Mouse (Mus musculus) neural tube, embryonic 13.5 days (tissue): ENCODE measurements around the gene Tctn1. TPM values are rescaled to one million over a fixed set of nuclear protein-coding genes. Genes with fewer than 3 reads are reported as not detected.

Source experiments
- ATAC-seq: fragments of 200-750 bp; cut with Nextera tagmentation; 2 replicates; pipeline ENCODE4 v1.8.0; 2017; ENCODE audit warnings: low read depth, mild to moderate bottlenecking, moderate TSS enrichment, moderate library complexity
- H3K27ac ChIP-seq: fragments of 300-500 bp; sonication (generic); replicated peaks from 2 replicates; pipeline ENCODE4 v1.5.1; 2015; ENCODE audit warnings: moderate library complexity, mild to moderate bottlenecking, inconsistent platforms
- H3K27me3 ChIP-seq: fragments of 300-500 bp; sonication (generic); 2 replicates; pipeline ENCODE4 v1.6.1; 2015; ENCODE audit warnings: mild to moderate bottlenecking, inconsistent platforms
- H3K36me3 ChIP-seq: fragments of 300-500 bp; sonication (generic); 2 replicates; pipeline ENCODE4 v1.6.1; 2015; ENCODE audit warnings: mild to moderate bottlenecking, inconsistent platforms
- H3K4me1 ChIP-seq: fragments of 300-500 bp; sonication (generic); replicated peaks from 2 replicates; pipeline ENCODE4 v1.6.1; 2015; ENCODE audit warnings: inconsistent platforms
- H3K4me2 ChIP-seq: fragments of 300-500 bp; sonication (generic); 2 replicates; pipeline ENCODE4 v1.6.1; 2015; ENCODE audit warnings: inconsistent platforms, mild to moderate bottlenecking, moderate library complexity
- H3K4me3 ChIP-seq: fragments of 300-500 bp; sonication (generic); 2 replicates; pipeline ENCODE4 v1.5.1; 2015; ENCODE audit warnings: mild to moderate bottlenecking, inconsistent platforms
- H3K9ac ChIP-seq: fragments of 300-500 bp; sonication (generic); 2 replicates; pipeline ENCODE4 v1.6.1; 2015; ENCODE audit warnings: moderate library complexity, mild to moderate bottlenecking, inconsistent platforms
- H3K9me3 ChIP-seq: fragments of 300-500 bp; sonication (generic); 2 replicates; pipeline ENCODE4 v1.6.1; 2016; ENCODE audit warnings: inconsistent platforms
- WGBS: fragments of 180-500 bp; shearing (Covaris S2); methylation state at CpG from one replicate; pipeline ENCODE4 v1.1.7; 2015; 5-methylcytosine and 5-hydroxymethylcytosine counted together
- polyA plus RNA-seq: library from polyadenylated mRNA; unstranded; fragments of >200 nt; fragmentation: Nextera tagmentation; extraction: Ambion mirVana; gene quantifications from 2 replicates; pipeline ENCODE4 v1.2.1, GENCODE M21; 2015

The Tctn1 gene
- polyA plus RNA-seq, 1 experiment from 2014 or later = 4.8 TPM

GRCm38 (mm10) chr5:122209591-122210368 is 54.5 kb downstream of the Tctn1 start:
- Histone ChIP-seq H3K27ac (no peak overlapping the region), H3K4me1 (peaks cover 15% of the 10 kb centered on the region), H3K9me3 (no peaks in the 10 kb centered on the region), H3K4me3 (peak overlapping the region; percentile 21), H3K36me3 (no peaks in the 10 kb centered on the region), H3K4me2 (peak overlapping the region; percentile 50), H3K9ac (peak overlapping the region; percentile 45), H3K27me3 (no peaks in the 10 kb centered on the region)
- ATAC-seq = no peak
- 4% methylated on average over 18 of the region's 21 CpGs for WGBS

DNA sequence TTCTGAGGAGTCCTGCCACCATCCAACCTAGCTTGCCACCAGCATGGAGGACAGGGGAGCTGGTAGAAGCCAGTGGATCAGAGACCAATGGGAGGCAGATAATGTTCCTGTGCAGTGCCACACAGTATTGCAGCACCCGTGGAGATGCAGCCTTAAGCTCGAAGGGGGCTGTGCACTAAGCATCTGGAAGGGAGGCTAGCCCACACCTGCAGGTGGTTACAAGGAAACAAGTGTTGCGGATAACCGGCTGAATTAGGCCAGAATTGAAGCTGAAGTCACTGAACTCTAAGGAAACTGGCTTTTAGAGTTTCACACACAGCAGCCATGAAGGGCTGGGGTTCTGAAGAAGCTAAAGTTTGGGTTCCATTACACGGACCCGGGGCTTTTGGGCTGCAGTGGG is 55.4 kb downstream of the Tctn1 start:
- Histone ChIP-seq H3K4me1 (peaks cover 15% of the 10 kb centered on the region), H3K36me3 (no peaks in the 10 kb centered on the region), H3K9ac (0 out of 2 replicates have a peak overlapping the region, but pooled peaks have one; percentile 8), H3K4me2 (no peak overlapping the region; the same call in 1 of the 2 replicates), H3K27ac (no peak overlapping the region), H3K27me3 (no peaks in the 10 kb centered on the region), H3K4me3 (no peak overlapping the region), H3K9me3 (no peaks in the 10 kb centered on the region)
- no peak for ATAC-seq
- 59% methylated on average over 6 of the region's 6 CpGs for WGBS

DNA sequence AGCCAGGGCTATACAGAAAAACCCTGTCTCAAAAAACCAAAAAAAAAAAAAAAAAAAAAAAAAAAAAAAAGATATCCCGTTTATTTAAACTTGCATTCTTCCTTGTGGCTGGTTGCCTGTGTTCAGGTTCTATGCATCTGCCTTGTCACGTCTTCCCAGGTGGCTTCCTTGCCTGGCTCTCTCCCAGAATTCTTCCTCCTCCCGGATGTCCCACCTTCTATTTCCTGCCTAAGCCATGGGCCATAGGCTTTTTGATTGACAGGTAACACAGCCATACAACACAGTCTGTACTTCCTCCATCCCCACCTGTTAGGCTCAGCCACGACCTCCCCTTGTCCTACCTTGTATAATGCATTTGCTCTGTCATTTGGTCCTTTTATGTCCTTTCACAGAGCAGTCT is 57.8 kb downstream of the Tctn1 start, which contains the start of gene Hvcn1:
Hvcn1 (plus strand) TSS at position 330 of the 400 bp plus-strand sequence.
- Histone ChIP-seq H3K36me3 (no peaks in the 10 kb centered on the region), H3K4me3 (no peak within 1 kb of the TSS), H3K4me1 (peaks cover 15% of the 10 kb centered on the region), H3K27me3 (no peaks in the 10 kb centered on the region), H3K9ac (no peak within 1 kb of the TSS), H3K4me2 (no peak within 1 kb of the TSS), H3K9me3 (no peaks in the 10 kb centered on the region), H3K27ac (no peak within 1 kb of the TSS)
- WGBS = 82% methylated on average over 4 of the region's 4 CpGs
- ATAC-seq = no peak

GRCm38 (mm10) chr5:122204180-122204579 is 60.1 kb downstream of the Tctn1 start:
- peaks cover 3% of the 10 kb centered on the region for H3K4me1 ChIP-seq
- H3K9me3 ChIP-seq = no peaks in the 10 kb centered on the region; the same call in 1 of the 2 replicates
- no peak overlapping the region for H3K27ac ChIP-seq
- no peaks in the 10 kb centered on the region for H3K27me3 ChIP-seq
- no peak overlapping the region for H3K9ac ChIP-seq
- no peak overlapping the region for H3K4me2 ChIP-seq
- no peaks in the 10 kb centered on the region for H3K36me3 ChIP-seq
- no peak for ATAC-seq
- whole genome bisulfite sequencing = 71% methylated on average over 2 of the region's 2 CpGs
- H3K4me3 ChIP-seq = no peak overlapping the region

GRCm38 (mm10) chr5:122201904-122202303 is 62.4 kb downstream of the Tctn1 start:
- 89% methylated on average over 6 of the region's 6 CpGs for WGBS
- Histone ChIP-seq H3K27ac (no peak overlapping the region), H3K4me3 (no peak overlapping the region), H3K9me3 (no peaks in the 10 kb centered on the region; the same call in 1 of the 2 replicates), H3K4me2 (no peak overlapping the region), H3K9ac (no peak overlapping the region), H3K36me3 (no peaks in the 10 kb centered on the region), H3K4me1 (no peaks in the 10 kb centered on the region), H3K27me3 (no peaks in the 10 kb centered on the region)
- no peak for ATAC-seq

DNA sequence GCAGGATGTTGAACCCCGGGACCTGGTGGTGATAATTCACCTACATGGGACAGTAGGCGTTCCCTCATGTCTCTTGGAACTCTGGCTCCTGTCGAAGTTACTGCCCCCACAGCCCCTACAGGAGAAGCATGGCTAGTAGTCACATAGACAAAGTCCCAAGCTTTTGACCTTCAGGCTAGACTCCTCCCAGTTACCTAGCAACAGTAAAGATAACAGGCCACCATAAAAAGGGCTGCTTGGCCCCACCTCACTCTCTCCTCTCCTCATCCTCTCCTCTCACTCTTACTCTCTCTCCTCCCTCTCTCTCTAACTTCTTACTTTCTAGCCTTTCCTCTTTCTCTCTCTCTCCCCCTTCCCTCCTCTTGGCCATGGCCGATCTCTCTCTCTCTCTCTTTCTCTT is 63.4 kb downstream of the Tctn1 start:
- 96% methylated on average over 4 of the region's 4 CpGs for WGBS
- Histone ChIP-seq H3K9ac (no peak overlapping the region), H3K4me2 (no peak overlapping the region), H3K9me3 (no peaks in the 10 kb centered on the region; the same call in 1 of the 2 replicates), H3K27ac (no peak overlapping the region), H3K4me3 (no peak overlapping the region), H3K27me3 (no peaks in the 10 kb centered on the region), H3K36me3 (no peaks in the 10 kb centered on the region), H3K4me1 (no peaks in the 10 kb centered on the region)
- ATAC-seq = no peak

DNA sequence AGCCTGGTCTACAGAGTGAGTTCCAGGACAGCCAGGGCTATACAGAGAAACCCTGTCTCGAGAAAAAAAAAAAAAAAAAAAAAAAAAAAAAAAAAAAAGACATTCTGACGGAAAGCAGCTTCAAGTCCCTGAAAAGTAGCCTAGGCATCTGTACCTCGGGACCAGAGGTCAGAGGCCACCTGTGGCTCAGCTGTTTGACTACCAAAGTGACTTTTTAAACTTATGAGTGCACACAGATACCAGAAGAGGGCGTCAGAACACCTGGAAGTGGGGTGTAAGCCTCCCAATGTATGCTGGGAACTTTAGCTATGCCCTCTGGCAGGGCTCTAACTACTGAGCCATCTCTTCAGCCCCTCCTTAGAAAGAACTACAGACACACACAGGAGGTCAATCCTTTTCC is 71.9 kb downstream of the Tctn1 start:
- 69% methylated on average over 4 of the region's 4 CpGs for WGBS
- Histone ChIP-seq H3K36me3 (no peaks in the 10 kb centered on the region), H3K4me1 (no peaks in the 10 kb centered on the region), H3K4me3 (no peak overlapping the region), H3K27me3 (no peaks in the 10 kb centered on the region), H3K9me3 (no peaks in the 10 kb centered on the region), H3K9ac (no peak overlapping the region), H3K27ac (no peak overlapping the region), H3K4me2 (no peak overlapping the region)
- ATAC-seq = no peak

- no peak overlapping the region for H3K9ac ChIP-seq
- no peak overlapping the region for H3K27ac ChIP-seq
- no peaks in the 10 kb centered on the region for H3K36me3 ChIP-seq
- H3K27me3 ChIP-seq = no peaks in the 10 kb centered on the region
- H3K4me1 ChIP-seq = no peaks in the 10 kb centered on the region
- no peaks in the 10 kb centered on the region for H3K9me3 ChIP-seq
- no peak overlapping the region for H3K4me3 ChIP-seq
- WGBS = 65% methylated on average over 12 of the region's 12 CpGs
- ATAC-seq = no peak
- no peak overlapping the region for H3K4me2 ChIP-seq
These were observed 72.8 kb downstream of the Tctn1 start for GRCm38 (mm10) chr5:122191269-122192063.

GRCm38 (mm10) chr5:122190465-122190864 is 73.8 kb downstream of the Tctn1 start:
- Histone ChIP-seq H3K36me3 (no peaks in the 10 kb centered on the region), H3K4me2 (no peak overlapping the region), H3K9me3 (no peaks in the 10 kb centered on the region), H3K27me3 (no peaks in the 10 kb centered on the region), H3K9ac (no peak overlapping the region), H3K4me3 (no peak overlapping the region), H3K27ac (no peak overlapping the region), H3K4me1 (no peaks in the 10 kb centered on the region)
- WGBS = 62% methylated on average over 7 of the region's 7 CpGs
- no peak for ATAC-seq

GRCm38 (mm10) chr5:122189115-122189514 is 75.1 kb downstream of the Tctn1 start:
- Histone ChIP-seq H3K4me1 (no peaks in the 10 kb centered on the region), H3K36me3 (no peaks in the 10 kb centered on the region), H3K27me3 (no peaks in the 10 kb centered on the region), H3K4me2 (no peak overlapping the region), H3K9me3 (no peaks in the 10 kb centered on the region), H3K4me3 (no peak overlapping the region), H3K9ac (no peak overlapping the region), H3K27ac (no peak overlapping the region)
- 57% methylated on average over 3 of the region's 3 CpGs for WGBS
- ATAC-seq = no peak
